19 mouse cellular contexts compared by ENCODE assay signal in the genomic region with DNA sequence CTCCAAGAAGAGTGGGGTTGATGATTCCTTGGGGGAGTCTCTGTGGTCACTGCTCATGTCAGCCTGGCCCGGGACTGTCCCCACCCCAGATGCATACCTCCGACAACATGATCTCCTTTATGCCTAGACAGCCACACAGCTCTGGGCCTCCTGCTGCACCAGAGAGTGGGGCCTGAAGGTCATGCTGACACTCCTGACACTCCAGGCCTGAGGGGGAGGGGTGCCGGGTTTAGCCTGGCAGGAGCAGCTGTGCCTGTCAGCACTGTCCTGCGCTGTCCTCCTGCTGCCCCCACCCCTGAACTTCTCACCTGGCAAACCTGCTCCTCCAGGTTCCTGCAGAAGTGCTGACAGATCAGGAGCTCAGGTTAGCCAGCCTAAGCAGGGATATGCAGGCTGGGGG.
DNase-seq lines count a peak whose midpoint lies in the region; ATAC-seq and TF ChIP-seq lines count a peak whose summit lies in the region.
"Had no signal": no experiment of that assay in that cellular context is flagged by ENCODE, and none has a peak within 500 bp of the region (broad histone marks: within the 10 kb centered on the region; RNA-seq: fewer than 3 reads in every experiment).

No protein-coding gene starts in this region.

- peak; percentile 27 for DNase-seq in gastrocnemius, adult 2 months
- no peak for DNase-seq in gastrocnemius, adult 18-20 months (ENCODE audit: low spot score)
- DNase-seq in G1E (ENCODE audit: low spot score) = no peak
- peak; percentile 50 to 51 for DNase-seq in heart, adult 2 months
- no peak for DNase-seq in urinary bladder, adult 2 months (ENCODE audit: low spot score)
- no peak for DNase-seq in limb, embryonic 10.5 days (ENCODE audit: low spot score)
- DNase-seq in right cerebral cortex, adult 18-20 months = no peak
- DNase-seq: adrenal gland, postnatal 10 days; cerebellum, adult 11-12 months; cerebellum, postnatal 25 days; gastrocnemius, postnatal 36 days; kidney, postnatal 10 days; thymus, postnatal 4 days had no signal

- 23% methylated on average over 4 of the region's 4 CpGs for WGBS in heart, adult 2 months
- 9% methylated on average over 4 of the region's 4 CpGs for WGBS in heart, embryonic 15.5 days
- WGBS in limb, embryonic 10.5 days = 36% methylated on average over 4 of the region's 4 CpGs

- peaks cover 89% of the 10 kb centered on the region for H3K9me3 ChIP-seq in G1E (replicated peaks)
- H3K9me3 ChIP-seq in heart, embryonic 15.5 days (replicated peaks) = no peaks in the 10 kb centered on the region
- H3K9me3 ChIP-seq in limb, embryonic 10.5 days (replicated peaks) = 0 out of 2 replicates have a peak, but pooled peaks cover 4% of the 10 kb centered on the region
- H3K9me3 ChIP-seq: embryonic facial prominence, embryonic 15.5 days; hindbrain, embryonic 15.5 days had no signal

- H3K9ac ChIP-seq in heart, adult 2 months (ENCODE audit: low read depth, low read length) = no peak overlapping the region
- no peak overlapping the region; the same call in 1 of the 2 replicates for H3K9ac ChIP-seq in heart, embryonic 15.5 days
- H3K9ac ChIP-seq: embryonic facial prominence, embryonic 15.5 days; hindbrain, embryonic 15.5 days; liver, embryonic 12.5 days had no signal

- no peak for TF ChIP-seq POLR2A in heart, adult 2 months (IDR thresholded peaks at IDR 0.05; ENCODE audit: insufficient read depth, low read depth, low read length)

- H3K27me3 ChIP-seq in G1E (ENCODE audit: insufficient read depth, low read length) = no peaks in the 10 kb centered on the region
- no peaks in the 10 kb centered on the region for H3K27me3 ChIP-seq in heart, adult 2 months (ENCODE audit: control insufficient read depth, insufficient read depth, low read length)
- no peaks in the 10 kb centered on the region for H3K27me3 ChIP-seq in heart, embryonic 15.5 days
- no peaks in the 10 kb centered on the region for H3K27me3 ChIP-seq in limb, embryonic 10.5 days (ENCODE audit: low read depth, poor library complexity, severe bottlenecking)
- H3K27me3 ChIP-seq: embryonic facial prominence, embryonic 15.5 days; hindbrain, embryonic 15.5 days; liver, embryonic 12.5 days had no signal

- ATAC-seq in G1E (ENCODE audit: extremely low read depth, insufficient number of reproducible peaks, low FRiP score, poor library complexity, severe bottlenecking) = no peak
- peak; percentile 78 for ATAC-seq in heart, embryonic 15.5 days (replicated peaks; ENCODE audit: insufficient number of reproducible peaks, insufficient read depth, low FRiP score, low read depth)
- ATAC-seq: intestine, embryonic 16.5 days; liver, embryonic 12.5 days had no signal

- H3K27ac ChIP-seq in gastrocnemius, adult 2 months = no peak overlapping the region
- H3K27ac ChIP-seq in heart, adult 2 months = no peak overlapping the region
- H3K27ac ChIP-seq in heart, embryonic 15.5 days = no peak overlapping the region
- H3K27ac ChIP-seq in limb, embryonic 10.5 days = no peak overlapping the region
- H3K27ac ChIP-seq: embryonic facial prominence, embryonic 15.5 days; hindbrain, embryonic 15.5 days; left cerebral cortex, adult 2 months; liver, embryonic 12.5 days had no signal

- TF ChIP-seq CTCF in gastrocnemius, adult 2 months (IDR thresholded peaks at IDR 0.05) = no peak
- no peak for TF ChIP-seq CTCF in G1E (IDR thresholded peaks at IDR 0.05; ENCODE audit: low read depth, low read length)
- TF ChIP-seq CTCF in heart, adult 2 months (IDR thresholded peaks at IDR 0.05) = no peak

- no peak overlapping the region for H3K4me2 ChIP-seq in heart, embryonic 15.5 days
- H3K4me2 ChIP-seq: embryonic facial prominence, embryonic 15.5 days; hindbrain, embryonic 15.5 days; liver, embryonic 12.5 days had no signal

- no peak overlapping the region for H3K4me3 ChIP-seq in gastrocnemius, adult 2 months
- peak overlapping the region; percentile 2; the same call in 1 of the 2 replicates for H3K4me3 ChIP-seq in G1E (ENCODE audit: low read depth, low read length)
- H3K4me3 ChIP-seq in heart, adult 2 months = no peak overlapping the region
- H3K4me3 ChIP-seq in heart, embryonic 15.5 days = no peak overlapping the region
- H3K4me3 ChIP-seq in limb, embryonic 10.5 days = no peak overlapping the region
- H3K4me3 ChIP-seq: embryonic facial prominence, embryonic 15.5 days; hindbrain, embryonic 15.5 days; left cerebral cortex, adult 2 months; liver, embryonic 12.5 days had no signal

- no peaks in the 10 kb centered on the region for H3K36me3 ChIP-seq in G1E (replicated peaks)
- H3K36me3 ChIP-seq in heart, adult 2 months (ENCODE audit: control insufficient read depth, insufficient read depth, low read length) = no peaks in the 10 kb centered on the region
- no peaks in the 10 kb centered on the region for H3K36me3 ChIP-seq in heart, embryonic 15.5 days
- no peaks in the 10 kb centered on the region for H3K36me3 ChIP-seq in limb, embryonic 10.5 days
- H3K36me3 ChIP-seq: embryonic facial prominence, embryonic 15.5 days; hindbrain, embryonic 15.5 days; liver, embryonic 12.5 days had no signal

- H3K4me1 ChIP-seq in G1E (ENCODE audit: insufficient read depth, low read depth, low read length) = no peaks in the 10 kb centered on the region
- H3K4me1 ChIP-seq in heart, adult 2 months (ENCODE audit: control insufficient read depth, insufficient read depth, low read length) = no peaks in the 10 kb centered on the region
- peaks cover 7% of the 10 kb centered on the region for H3K4me1 ChIP-seq in heart, embryonic 15.5 days (replicated peaks)
- H3K4me1 ChIP-seq in limb, embryonic 10.5 days = 0 out of 2 replicates have a peak, but pooled peaks cover 6% of the 10 kb centered on the region
- H3K4me1 ChIP-seq: embryonic facial prominence, embryonic 15.5 days; liver, embryonic 12.5 days had no signal

- H3K79me2 ChIP-seq in heart, adult 2 months (replicated peaks; ENCODE audit: control insufficient read depth, insufficient read depth, low read length) = no peaks in the 10 kb centered on the region

- intact Hi-C loops in gastrocnemius, adult 2 months (cut with DNase I) = no loop called here
- intact Hi-C loops in heart, adult 2 months (cut with DNase I) = no loop called here

- 0 out of 2 replicates have a peak, but pooled peaks have one; percentile 29 for TF ChIP-seq EP300 in heart, adult 2 months (IDR thresholded peaks at IDR 0.05; ENCODE audit: insufficient read depth, low read depth, low read length)

Comparison
In these comparisons a context has a peak if more than half of its experiments do, and no peak if none do; other contexts are left out.
1. DNase-seq: peak in gastrocnemius, adult 2 months (single experiment) and heart, adult 2 months (2 of 2); none in gastrocnemius, adult 18-20 months (single experiment), G1E (single experiment), urinary bladder, adult 2 months (single experiment), limb, embryonic 10.5 days (single experiment) and right cerebral cortex, adult 18-20 months (single experiment).